Mouse (Mus musculus) heart, embryonic 15.5 days (tissue): ENCODE data around the gene Olfr101. TPM values are rescaled to one million over a fixed set of nuclear protein-coding genes. Genes with fewer than 3 reads are reported as not detected.

Experiments
- ATAC-seq: fragments of 200-750 bp; cut with Nextera tagmentation; replicated peaks from 2 replicates; pipeline ENCODE4 v1.8.0; 2017; ENCODE audit warnings: low read depth, moderate TSS enrichment; ENCODE audit not compliant: insufficient number of reproducible peaks, insufficient read depth, low FRiP score
- H3K27ac ChIP-seq: fragments of 300-500 bp; sonication (generic); 2 replicates; pipeline ENCODE4 v1.5.1; 2015; ENCODE audit warnings: mild to moderate bottlenecking, inconsistent platforms
- H3K27me3 ChIP-seq: fragments of 300-500 bp; sonication (generic); 2 replicates; pipeline ENCODE4 v1.6.1; 2015; ENCODE audit warnings: inconsistent platforms
- H3K36me3 ChIP-seq: fragments of 300-500 bp; sonication (generic); 2 replicates; pipeline ENCODE4 v1.6.1; 2015; ENCODE audit warnings: mild to moderate bottlenecking, inconsistent platforms
- H3K4me1 ChIP-seq: fragments of 300-500 bp; sonication (generic); replicated peaks from 2 replicates; pipeline ENCODE4 v1.6.1; 2015; ENCODE audit warnings: inconsistent platforms
- H3K4me2 ChIP-seq: fragments of 300-500 bp; sonication (generic); 2 replicates; pipeline ENCODE4 v1.6.1; 2015; ENCODE audit warnings: inconsistent platforms, mild to moderate bottlenecking, moderate library complexity
- H3K4me3 ChIP-seq: fragments of 300-500 bp; sonication (generic); 2 replicates; pipeline ENCODE4 v1.5.1; 2015; ENCODE audit warnings: mild to moderate bottlenecking, inconsistent platforms
- H3K9ac ChIP-seq: fragments of 300-500 bp; sonication (generic); 2 replicates; pipeline ENCODE4 v1.6.1; 2015; ENCODE audit warnings: mild to moderate bottlenecking, inconsistent platforms
- H3K9me3 ChIP-seq: fragments of 300-500 bp; sonication (generic); replicated peaks from 2 replicates; pipeline ENCODE4 v1.6.1; 2016; ENCODE audit warnings: inconsistent platforms
- WGBS: fragments of 180-500 bp; shearing (Covaris S2); methylation state at CpG from one replicate; pipeline ENCODE4 v1.1.7; 2015; ENCODE audit warnings: mixed read lengths; 5-methylcytosine and 5-hydroxymethylcytosine counted together
- polyA plus RNA-seq: library from polyadenylated mRNA; unstranded; fragments of >200 nt; fragmentation: Nextera tagmentation; extraction: Ambion mirVana; gene quantifications from 2 replicates; pipeline ENCODE4 v1.2.1, GENCODE M21; 2015

Gene Olfr101
- polyA plus RNA-seq, 1 experiment from 2014 or later, result not detected

DNA sequence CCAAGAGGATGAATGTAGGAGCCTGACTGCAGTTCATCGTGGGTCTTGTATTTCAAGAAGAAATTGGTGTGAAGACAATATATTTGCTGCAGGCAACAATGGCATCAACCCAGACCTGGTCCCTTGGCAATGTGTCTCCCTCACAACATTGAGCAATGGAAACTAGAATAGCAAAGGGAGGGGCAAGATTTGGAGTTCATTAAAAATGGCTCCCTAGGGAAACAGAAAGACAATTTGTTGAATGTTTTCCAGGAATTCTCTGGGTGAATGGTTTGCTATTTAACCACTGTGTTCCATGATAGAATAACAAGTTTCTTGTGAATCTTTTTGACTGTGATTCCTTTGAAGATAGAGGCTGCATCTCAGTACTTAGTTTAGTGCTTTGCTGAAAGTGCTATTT is 40.5 kb downstream of the Olfr101 start, which contains the start of gene Olfr98:
Gene Olfr98, minus strand, starts transcription at position 124 of the 400 bp plus-strand sequence.
- no peak for ATAC-seq
- Histone ChIP-seq H3K27me3 (no peaks in the 10 kb centered on the region), H3K4me3 (no peak within 1 kb of the TSS), H3K27ac (no peak within 1 kb of the TSS), H3K9me3 (no peaks in the 10 kb centered on the region), H3K4me1 (no peaks in the 10 kb centered on the region), H3K9ac (no peak within 1 kb of the TSS), H3K4me2 (no peak within 1 kb of the TSS), H3K36me3 (no peaks in the 10 kb centered on the region)
- 72% methylated on average over 1 of the region's 1 CpGs for WGBS

- 10% methylated on average over 1 of the region's 1 CpGs for WGBS
- no peak overlapping the region for H3K9ac ChIP-seq
- H3K4me2 ChIP-seq, result no peak overlapping the region
- H3K27me3 ChIP-seq, result no peaks in the 10 kb centered on the region
- no peak overlapping the region for H3K4me3 ChIP-seq
- H3K9me3 ChIP-seq, result no peaks in the 10 kb centered on the region
- ATAC-seq, result no peak
- H3K36me3 ChIP-seq, result no peaks in the 10 kb centered on the region
- H3K4me1 ChIP-seq, result no peaks in the 10 kb centered on the region
- H3K27ac ChIP-seq, result no peak overlapping the region
Observed at GRCm38 (mm10) chr17:37250544-37250943, 53.6 kb downstream of the Olfr101 start.

GRCm38 (mm10) chr17:37249460-37249859 is 54.7 kb downstream of the Olfr101 start:
- Histone ChIP-seq H3K27me3 (no peaks in the 10 kb centered on the region), H3K4me2 (no peak overlapping the region), H3K4me1 (no peaks in the 10 kb centered on the region), H3K36me3 (no peaks in the 10 kb centered on the region), H3K4me3 (no peak overlapping the region), H3K27ac (no peak overlapping the region), H3K9ac (no peak overlapping the region), H3K9me3 (no peaks in the 10 kb centered on the region)
- no peak for ATAC-seq

Other genes with a start within 250 kb of the Olfr101 start
- gene Olfr90, start 215.8 kb downstream of the Olfr101 start, polyA plus RNA-seq, result not detected in 2 replicates
- gene Olfr91, start 206.0 kb downstream of the Olfr101 start, polyA plus RNA-seq, result not detected in 2 replicates
- gene Olfr92, start 184.2 kb downstream of the Olfr101 start, polyA plus RNA-seq, result not detected in 2 replicates
- gene Olfr93, start 142.8 kb downstream of the Olfr101 start, polyA plus RNA-seq, result not detected in 2 replicates
- 0.35 and 2.7 TPM in 2 replicates for gene Ubd, start 110.4 kb downstream of the Olfr101 start, polyA plus RNA-seq
- gene Olfr94, start 103.3 kb downstream of the Olfr101 start, polyA plus RNA-seq, result not detected in 2 replicates
- gene Olfr95, start 91.2 kb downstream of the Olfr101 start, polyA plus RNA-seq, result not detected in 2 replicates
- not detected in 2 replicates for gene Olfr96, start 84.2 kb downstream of the Olfr101 start, polyA plus RNA-seq
- not detected in 2 replicates for gene Olfr97, start 67.0 kb downstream of the Olfr101 start, polyA plus RNA-seq
- not detected in 2 replicates for gene Olfr98, start 40.6 kb downstream of the Olfr101 start, polyA plus RNA-seq
- 1.5 and 2.8 TPM in 2 replicates for gene H2-M3, start 34.1 kb downstream of the Olfr101 start, polyA plus RNA-seq
- gene Olfr99, start 20.9 kb downstream of the Olfr101 start, polyA plus RNA-seq, result 0.10 TPM in 1 of 2 replicates, not detected in the other
- not detected in 2 replicates for gene Olfr102, start 12.7 kb upstream of the Olfr101 start, polyA plus RNA-seq
- not detected in 2 replicates for gene Olfr103, start 35.4 kb upstream of the Olfr101 start, polyA plus RNA-seq
- not detected in 2 replicates for gene Olfr104-ps, start 55.3 kb upstream of the Olfr101 start, polyA plus RNA-seq
- not detected in 2 replicates for gene Olfr105-ps, start 74.7 kb upstream of the Olfr101 start, polyA plus RNA-seq
- gene Olfr106-ps, start 86.1 kb upstream of the Olfr101 start, polyA plus RNA-seq, result not detected in 2 replicates
- not detected in 2 replicates for gene Olfr107, start 94.9 kb upstream of the Olfr101 start, polyA plus RNA-seq
- gene Olfr108, start 141.2 kb upstream of the Olfr101 start, polyA plus RNA-seq, result not detected in 2 replicates
- gene Olfr109, start 154.6 kb upstream of the Olfr101 start, polyA plus RNA-seq, result not detected in 2 replicates
- gene H2-M2, start 179.2 kb upstream of the Olfr101 start, polyA plus RNA-seq, result 0.24 TPM in 1 of 2 replicates, not detected in the other
- not detected in 2 replicates for gene Olfr110, start 188.2 kb upstream of the Olfr101 start, polyA plus RNA-seq
- gene Olfr111, start 203.7 kb upstream of the Olfr101 start, polyA plus RNA-seq, result not detected in 2 replicates